Mouse (Mus musculus): ENCODE data around the gene Limd2. TPM values are rescaled to one million over a fixed set of nuclear protein-coding genes. Genes with fewer than 3 reads are reported as not detected.
"Not testable (repeated sequence)": the region's sequence is repeated elsewhere in the genome, so short reads cannot be mapped to it uniquely, and the experiment has no call there.

The Limd2 gene
- polyA plus RNA-seq, 1 experiment = 305 TPM

GRCm38 (mm10) chr11:106134580-106135528 is 25.8 kb downstream of the Limd2 start:
- H3K27me3 ChIP-seq (ENCODE audit: control insufficient read depth, insufficient read depth, low read length) = no peaks in the 10 kb centered on the region
- DNase-seq (ENCODE audit: low read depth in 1 of 2, low spot score in 2 of 2) = no peak
- TF ChIP-seq POLR2A (IDR thresholded peaks at IDR 0.05; ENCODE audit: low read depth, low read length) = no peak
- WGBS = 9% methylated on average over 8 of the region's 8 CpGs
- H3K36me3 ChIP-seq (ENCODE audit: control insufficient read depth, insufficient read depth, low read length) = peaks cover 13% of the 10 kb centered on the region
- H3K4me3 ChIP-seq (ENCODE audit: extremely low read depth, insufficient read depth, insufficient read length) = no peak overlapping the region
- peaks cover 9% of the 10 kb centered on the region; the same call in 1 of the 2 replicates for H3K4me1 ChIP-seq (ENCODE audit: control insufficient read depth, insufficient read depth, insufficient read length)
- peak overlapping the region; percentile 59 for H3K27ac ChIP-seq (ENCODE audit: insufficient read depth, low read length)

- WGBS = 96% methylated on average over 5 of the region's 5 CpGs
- no peak for DNase-seq (ENCODE audit: low read depth in 1 of 2, low spot score in 2 of 2)
- H3K27ac ChIP-seq (ENCODE audit: insufficient read depth, low read length) = no peak overlapping the region
- H3K4me1 ChIP-seq (ENCODE audit: control insufficient read depth, insufficient read depth, insufficient read length) = peaks cover 9% of the 10 kb centered on the region; the same call in 1 of the 2 replicates
- H3K36me3 ChIP-seq (ENCODE audit: control insufficient read depth, insufficient read depth, low read length) = peaks cover 13% of the 10 kb centered on the region
- no peaks in the 10 kb centered on the region for H3K27me3 ChIP-seq (ENCODE audit: control insufficient read depth, insufficient read depth, low read length)
- H3K4me3 ChIP-seq (ENCODE audit: extremely low read depth, insufficient read depth, insufficient read length) = no peak overlapping the region
- no peak for TF ChIP-seq CTCF (IDR thresholded peaks at IDR 0.05; ENCODE audit: extremely low read depth, insufficient read depth, insufficient read length, insufficient replicate concordance)
- no peak for TF ChIP-seq POLR2A (IDR thresholded peaks at IDR 0.05; ENCODE audit: low read depth, low read length)
These were observed 28.1 kb downstream of the Limd2 start for GRCm38 (mm10) chr11:106132516-106132915.

GRCm38 (mm10) chr11:106129477-106129876 is 31.2 kb downstream of the Limd2 start:
- 69% methylated on average over 1 of the region's 1 CpGs for WGBS
- Histone ChIP-seq H3K27me3 (ENCODE audit: control insufficient read depth, insufficient read depth, low read length) (no peaks in the 10 kb centered on the region), H3K4me1 (ENCODE audit: control insufficient read depth, insufficient read depth, insufficient read length) (peaks cover 3% of the 10 kb centered on the region; the same call in 1 of the 2 replicates), H3K4me3 (ENCODE audit: extremely low read depth, insufficient read depth, insufficient read length) (no peak overlapping the region), H3K27ac (ENCODE audit: insufficient read depth, low read length) (no peak overlapping the region), H3K36me3 (ENCODE audit: control insufficient read depth, insufficient read depth, low read length) (peaks cover 10% of the 10 kb centered on the region)
- TF ChIP-seq POLR2A (IDR thresholded peaks at IDR 0.05; ENCODE audit: low read depth, low read length) = no peak
- no peak for TF ChIP-seq CTCF (IDR thresholded peaks at IDR 0.05; ENCODE audit: extremely low read depth, insufficient read depth, insufficient read length, insufficient replicate concordance)
- no peak for DNase-seq (ENCODE audit: low read depth in 1 of 2, low spot score in 2 of 2)

- DNase-seq (ENCODE audit: low read depth in 1 of 2, low spot score in 2 of 2); H3K4me3 ChIP-seq (ENCODE audit: extremely low read depth, insufficient read depth, insufficient read length); H3K27ac ChIP-seq (ENCODE audit: insufficient read depth, low read length); H3K27me3 ChIP-seq (ENCODE audit: control insufficient read depth, insufficient read depth, low read length): not testable (repeated sequence)
- Histone ChIP-seq H3K4me1 (ENCODE audit: control insufficient read depth, insufficient read depth, insufficient read length) (peaks cover 13% of the 10 kb centered on the region), H3K36me3 (ENCODE audit: control insufficient read depth, insufficient read depth, low read length) (peaks cover 14% of the 10 kb centered on the region)
- 85% methylated on average over 6 of the region's 6 CpGs for WGBS
These were observed 33.8 kb downstream of the Limd2 start for GRCm38 (mm10) chr11:106126727-106127373.

GRCm38 (mm10) chr11:106125827-106126226 is 34.8 kb downstream of the Limd2 start:
- 50% methylated on average over 1 of the region's 1 CpGs for WGBS
- no peak overlapping the region for H3K27ac ChIP-seq (ENCODE audit: insufficient read depth, low read length)
- no peak overlapping the region for H3K4me3 ChIP-seq (ENCODE audit: extremely low read depth, insufficient read depth, insufficient read length)
- TF ChIP-seq CTCF (IDR thresholded peaks at IDR 0.05; ENCODE audit: extremely low read depth, insufficient read depth, insufficient read length, insufficient replicate concordance) = no peak
- TF ChIP-seq POLR2A (IDR thresholded peaks at IDR 0.05; ENCODE audit: low read depth, low read length) = no peak
- no peak for DNase-seq (ENCODE audit: low read depth in 1 of 2, low spot score in 2 of 2)
- peaks cover 16% of the 10 kb centered on the region for H3K36me3 ChIP-seq (ENCODE audit: control insufficient read depth, insufficient read depth, low read length)
- peaks cover 13% of the 10 kb centered on the region for H3K4me1 ChIP-seq (ENCODE audit: control insufficient read depth, insufficient read depth, insufficient read length)
- H3K27me3 ChIP-seq (ENCODE audit: control insufficient read depth, insufficient read depth, low read length) = no peaks in the 10 kb centered on the region

- Histone ChIP-seq H3K27me3 (ENCODE audit: control insufficient read depth, insufficient read depth, low read length) (no peaks in the 10 kb centered on the region), H3K27ac (ENCODE audit: insufficient read depth, low read length) (no peak overlapping the region), H3K4me1 (ENCODE audit: control insufficient read depth, insufficient read depth, insufficient read length) (peaks cover 13% of the 10 kb centered on the region), H3K36me3 (ENCODE audit: control insufficient read depth, insufficient read depth, low read length) (peaks cover 12% of the 10 kb centered on the region), H3K4me3 (ENCODE audit: extremely low read depth, insufficient read depth, insufficient read length) (no peak overlapping the region)
- no peak for DNase-seq (ENCODE audit: low read depth in 1 of 2, low spot score in 2 of 2)
- 49% methylated on average over 4 of the region's 4 CpGs for WGBS
- TF ChIP-seq CTCF (IDR thresholded peaks at IDR 0.05; ENCODE audit: extremely low read depth, insufficient read depth, insufficient read length, insufficient replicate concordance) = no peak
These were observed 35.9 kb downstream of the Limd2 start for GRCm38 (mm10) chr11:106124784-106125183.

- DNase-seq (ENCODE audit: low read depth in 1 of 2, low spot score in 2 of 2) = peak; percentile 18 to 56
- WGBS = 7% methylated on average over 3 of the region's 3 CpGs
- Histone ChIP-seq H3K4me3 (ENCODE audit: extremely low read depth, insufficient read depth, insufficient read length) (no peak overlapping the region), H3K27me3 (ENCODE audit: control insufficient read depth, insufficient read depth, low read length) (no peaks in the 10 kb centered on the region), H3K27ac (ENCODE audit: insufficient read depth, low read length) (peak overlapping the region; percentile 95), H3K36me3 (ENCODE audit: control insufficient read depth, insufficient read depth, low read length) (peaks cover 20% of the 10 kb centered on the region), H3K4me1 (ENCODE audit: control insufficient read depth, insufficient read depth, insufficient read length) (peaks cover 13% of the 10 kb centered on the region)
- no peak for TF ChIP-seq POLR2A (IDR thresholded peaks at IDR 0.05; ENCODE audit: low read depth, low read length)
- TF ChIP-seq CTCF (IDR thresholded peaks at IDR 0.05; ENCODE audit: extremely low read depth, insufficient read depth, insufficient read length, insufficient replicate concordance) = no peak
These were observed 37.9 kb downstream of the Limd2 start for GRCm38 (mm10) chr11:106122736-106123135.
